Mouse (Mus musculus): ENCODE measurements around the gene Nos2.
"Not testable (repeated sequence)": the region's sequence is repeated elsewhere in the genome, so short reads cannot be mapped to it uniquely, and the experiment has no call there.

The Nos2 gene

DNA sequence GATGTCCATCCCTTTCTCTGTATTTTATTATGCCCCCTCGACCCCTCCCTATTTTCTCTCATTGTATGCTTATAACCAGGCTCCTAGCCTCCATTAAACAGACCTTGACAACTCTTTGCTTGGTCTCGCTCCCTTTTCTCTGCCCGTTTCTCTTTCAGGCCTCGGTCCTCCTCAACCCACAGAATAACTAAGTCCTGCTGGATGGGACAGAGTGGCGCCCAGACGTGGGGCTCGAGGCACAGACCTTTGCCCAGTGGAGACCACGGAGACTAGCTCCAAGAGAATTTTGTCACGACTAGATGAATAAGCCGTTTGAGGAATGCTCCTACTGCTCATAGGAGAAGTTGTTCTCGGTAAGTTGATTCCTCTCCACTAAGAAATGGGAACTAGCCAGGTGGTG, 68.6 kb downstream of the Nos2 start:
- not testable (repeated sequence) for DNase-seq (ENCODE audit: low spot score in 2 of 2)

DNA sequence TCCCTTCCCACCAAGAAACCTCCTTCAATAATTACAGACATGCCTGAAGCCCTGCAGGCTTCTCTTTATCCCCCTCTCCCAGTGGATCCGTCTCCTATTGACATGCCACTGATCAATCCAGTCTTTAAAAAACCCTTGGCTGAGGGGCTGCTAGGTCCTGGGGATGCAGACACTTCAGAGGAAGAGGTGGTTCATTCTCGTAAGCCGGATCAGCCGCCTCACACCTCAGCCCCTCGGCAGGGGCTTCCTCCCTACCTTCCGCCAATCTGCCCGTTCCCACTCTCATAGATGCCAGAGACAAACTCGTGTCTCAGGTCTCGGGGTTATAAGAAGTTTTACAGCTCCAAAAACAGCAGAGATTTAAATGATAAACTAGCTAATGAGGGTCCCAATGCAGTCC, 69.5 kb downstream of the Nos2 start:
- no peak for DNase-seq (ENCODE audit: low spot score in 2 of 2)

DNA sequence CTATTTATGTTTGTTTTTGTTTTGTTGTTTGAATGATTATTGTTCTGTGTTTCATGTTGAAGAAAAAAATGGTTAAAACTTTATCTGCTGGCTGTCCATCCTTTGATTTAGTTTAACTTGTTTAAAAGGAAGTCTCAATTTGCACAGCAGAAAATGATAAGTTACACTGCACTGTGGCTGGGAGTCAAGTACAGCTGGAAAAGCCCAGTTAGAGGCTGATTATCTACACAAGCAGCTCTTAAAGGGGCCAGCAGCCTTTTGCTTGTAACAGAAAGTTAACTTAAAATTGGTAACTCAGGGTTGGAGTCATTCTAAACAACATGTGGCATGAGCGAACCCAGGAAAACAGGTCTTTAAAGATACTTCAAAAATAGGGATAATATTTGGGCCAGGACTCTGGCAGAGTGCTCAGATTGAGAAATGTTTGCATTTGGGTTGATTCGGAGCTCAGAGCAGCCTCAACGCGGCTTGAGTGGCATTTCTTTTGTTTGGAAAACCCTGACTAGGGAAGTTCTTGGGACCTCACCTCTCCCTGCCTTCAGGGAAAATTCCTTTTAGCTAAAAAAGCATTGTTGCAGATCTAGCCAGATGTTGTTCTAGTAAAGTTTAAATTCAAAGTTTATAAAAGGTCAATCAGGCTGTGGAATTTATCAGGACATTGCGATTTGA, 70.4 kb downstream of the Nos2 start:
- not testable (repeated sequence) for DNase-seq (ENCODE audit: low spot score in 2 of 2)

DNA sequence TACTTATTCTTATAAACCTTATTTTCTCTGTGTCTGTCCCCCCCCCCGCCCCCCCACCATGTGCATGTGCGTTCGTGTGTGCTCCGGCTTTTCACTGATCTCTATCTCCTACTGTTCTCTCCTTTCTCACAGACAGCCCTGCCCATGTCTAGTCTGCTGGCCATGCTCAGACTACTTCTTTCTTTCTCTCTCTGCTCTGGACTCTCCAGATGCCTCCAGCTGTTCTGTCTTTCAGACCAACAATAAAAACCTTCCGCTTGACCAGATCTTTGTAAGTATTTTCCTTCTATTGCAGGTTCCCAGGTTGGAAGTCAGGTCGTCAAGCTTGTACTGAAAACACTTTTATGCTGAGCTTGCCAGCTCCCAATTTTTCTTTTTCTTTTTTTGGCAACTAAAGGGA, 78.5 kb downstream of the Nos2 start:
- no peak for DNase-seq (ENCODE audit: low spot score in 2 of 2)

DNA sequence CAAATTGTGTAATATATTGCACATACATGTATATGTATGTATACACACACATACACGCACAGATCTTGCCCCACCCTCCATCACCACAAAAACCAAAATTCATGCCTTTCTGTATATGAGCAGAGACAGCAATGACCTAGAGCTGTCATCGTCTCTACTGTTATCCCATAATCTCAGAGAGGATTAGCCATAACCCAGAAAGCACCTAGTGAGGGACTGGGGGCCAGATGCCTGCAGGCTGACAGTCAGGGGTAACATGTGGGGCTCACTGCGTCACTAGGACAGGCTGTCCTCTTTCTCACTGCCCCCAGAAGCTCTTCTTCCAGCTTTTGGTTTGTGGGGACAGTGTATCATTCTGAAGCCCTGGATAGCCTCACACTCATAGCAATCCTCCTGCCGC, 81.3 kb downstream of the Nos2 start:
- DNase-seq (ENCODE audit: low spot score in 2 of 2) = no peak

DNA sequence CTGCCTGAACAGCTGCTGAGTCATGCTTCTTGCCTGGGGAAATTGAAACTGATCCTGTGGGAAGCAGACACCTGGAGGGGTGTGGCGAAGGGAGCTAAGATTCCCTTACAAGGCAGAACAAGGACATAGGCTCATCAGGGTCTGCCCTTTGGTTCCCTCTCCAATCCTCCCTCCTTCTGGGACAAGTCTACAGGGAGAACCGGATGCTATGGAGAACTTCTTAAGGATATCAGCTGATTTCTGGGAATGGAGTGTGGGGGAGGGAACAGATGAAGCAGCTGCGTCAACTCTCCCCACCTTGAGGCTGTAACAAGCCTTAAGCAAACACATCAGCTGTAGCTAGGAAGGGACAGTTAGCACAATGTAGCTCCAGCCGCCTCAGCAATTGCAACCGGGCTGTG, 82.0 kb downstream of the Nos2 start:
- DNase-seq (ENCODE audit: low spot score in 2 of 2) = no peak

DNA sequence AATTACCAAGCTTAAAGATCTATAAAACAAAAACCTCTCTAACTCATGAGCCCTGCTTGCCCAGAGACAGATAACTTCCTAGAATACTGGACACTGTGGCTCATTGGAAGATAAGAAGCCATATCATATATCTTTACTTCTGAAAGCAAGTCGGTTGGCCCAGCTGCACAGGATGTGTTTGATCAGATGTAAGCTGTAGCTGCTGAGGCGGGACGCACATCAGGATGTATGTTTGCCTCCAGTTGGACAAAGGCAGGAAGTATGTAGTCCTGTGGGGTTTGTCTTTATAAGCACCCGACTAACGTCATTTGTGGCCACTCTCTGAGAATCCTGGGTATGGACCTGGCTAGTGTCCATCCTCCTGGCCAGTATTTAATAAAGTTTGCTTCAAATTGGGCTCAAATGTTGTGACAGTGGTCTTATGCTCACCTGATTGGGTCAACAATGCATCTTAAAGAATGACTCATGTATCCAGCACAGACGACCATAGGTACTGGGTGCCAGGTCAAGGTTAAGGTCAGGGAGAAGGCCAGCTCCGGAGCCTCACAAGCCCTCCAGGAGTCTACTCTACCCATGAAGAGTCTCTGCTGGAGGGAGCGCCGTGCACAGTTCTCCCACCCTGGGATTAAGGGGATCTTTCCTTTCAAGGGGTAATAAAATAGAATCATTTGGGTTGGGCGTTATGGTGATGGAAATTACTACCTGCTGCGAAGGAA, 82.6 kb downstream of the Nos2 start:
- no peak for DNase-seq (ENCODE audit: low spot score in 2 of 2)

DNA sequence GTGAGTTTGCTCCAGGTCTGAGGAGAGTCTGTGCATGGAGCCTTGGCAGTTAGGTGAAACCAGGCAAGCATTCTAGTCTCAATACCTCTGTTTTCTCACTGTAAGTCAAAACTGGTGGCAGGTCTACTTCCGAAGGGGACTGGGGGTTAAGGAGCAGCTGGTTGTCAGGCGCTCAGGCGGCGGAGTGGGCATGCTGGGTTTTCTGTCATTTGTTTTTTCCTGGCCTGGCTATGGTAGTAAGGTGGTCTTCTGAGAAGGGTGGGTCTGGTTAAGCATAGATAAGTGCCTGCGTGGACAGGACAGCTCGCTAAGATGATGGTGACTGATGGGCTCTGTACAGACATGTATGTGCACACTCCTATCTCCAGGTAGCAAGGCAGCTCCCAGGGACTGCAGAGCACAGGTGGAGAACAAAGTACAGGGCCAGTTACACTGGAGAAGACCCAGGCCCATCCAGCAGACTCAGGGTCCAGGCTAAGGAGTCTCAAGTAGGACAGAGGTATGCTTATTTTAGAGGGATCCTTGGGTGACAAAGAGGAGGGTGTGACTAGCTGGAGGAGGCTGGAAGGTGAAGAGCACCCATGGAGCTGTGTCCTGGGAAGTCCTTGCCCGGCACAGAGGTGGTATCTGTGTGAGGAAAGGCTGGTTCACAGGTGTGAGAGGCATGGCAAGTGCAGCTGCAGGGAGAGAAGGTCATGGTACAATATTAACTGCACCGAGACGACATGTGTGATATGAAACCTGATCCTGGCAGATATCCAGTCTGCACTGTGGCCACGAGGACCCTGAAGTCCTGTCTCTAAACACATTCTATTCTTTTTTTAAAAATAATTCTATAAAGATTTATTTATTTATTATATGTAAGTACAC, 83.4 kb downstream of the Nos2 start:
- DNase-seq (ENCODE audit: low spot score in 2 of 2) = no peak

DNA sequence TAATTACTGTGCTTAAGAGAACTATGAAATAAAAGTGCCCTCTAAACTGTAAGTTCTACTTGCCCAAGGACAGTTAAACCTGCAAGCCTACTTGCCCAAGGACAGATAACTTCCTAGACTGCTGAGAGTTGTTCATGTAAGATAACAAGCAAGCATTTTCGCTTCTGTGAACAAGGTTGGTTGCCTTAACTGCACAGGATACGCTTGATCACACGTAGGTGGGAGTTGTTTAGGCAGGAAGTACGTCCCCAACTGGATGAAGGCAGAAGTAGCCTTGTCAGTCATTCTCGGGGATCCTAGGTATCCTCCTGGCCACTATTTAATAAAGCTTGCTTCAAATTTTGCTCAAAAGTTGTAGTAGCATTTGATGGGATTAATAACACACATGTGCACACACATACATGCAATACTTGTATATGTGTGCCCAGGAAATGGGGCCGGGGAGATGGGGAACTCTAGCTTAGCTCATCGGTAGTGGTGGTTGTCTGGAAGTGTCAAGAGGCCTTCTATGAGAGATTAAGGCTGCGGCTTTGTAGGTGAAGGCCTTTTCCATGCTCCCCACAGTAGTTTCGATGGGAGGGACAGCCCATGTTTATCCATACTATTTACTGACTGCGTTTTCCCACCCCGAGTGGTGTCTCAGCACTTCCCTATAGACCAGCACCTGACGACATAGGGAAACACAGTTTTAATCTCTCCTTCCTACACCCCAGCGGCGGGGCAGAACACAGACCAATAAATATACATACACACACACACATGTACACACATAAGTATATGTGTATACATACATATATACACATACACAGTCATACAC, 85.2 kb downstream of the Nos2 start:
- DNase-seq (ENCODE audit: low spot score in 2 of 2) = no peak

DNA sequence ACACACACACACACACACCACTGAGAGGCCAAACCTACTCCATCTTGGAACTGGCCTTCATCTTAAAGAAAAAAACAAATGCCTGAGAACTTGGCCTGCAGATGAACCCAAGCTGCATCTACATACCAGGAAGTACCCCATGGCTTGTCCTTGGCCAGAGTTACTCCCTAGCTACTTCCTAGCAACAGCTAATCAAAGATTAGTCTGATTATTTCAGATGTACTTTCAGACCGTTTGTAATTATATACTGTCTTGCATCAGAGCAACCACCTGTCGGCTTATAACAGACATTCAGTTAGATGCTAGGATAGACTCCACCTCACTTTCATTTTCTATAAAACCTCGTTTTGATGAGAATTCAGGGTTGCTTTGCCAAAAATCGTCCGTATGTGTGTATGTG, 85.8 kb downstream of the Nos2 start:
- no peak for DNase-seq (ENCODE audit: low spot score in 2 of 2)

DNA sequence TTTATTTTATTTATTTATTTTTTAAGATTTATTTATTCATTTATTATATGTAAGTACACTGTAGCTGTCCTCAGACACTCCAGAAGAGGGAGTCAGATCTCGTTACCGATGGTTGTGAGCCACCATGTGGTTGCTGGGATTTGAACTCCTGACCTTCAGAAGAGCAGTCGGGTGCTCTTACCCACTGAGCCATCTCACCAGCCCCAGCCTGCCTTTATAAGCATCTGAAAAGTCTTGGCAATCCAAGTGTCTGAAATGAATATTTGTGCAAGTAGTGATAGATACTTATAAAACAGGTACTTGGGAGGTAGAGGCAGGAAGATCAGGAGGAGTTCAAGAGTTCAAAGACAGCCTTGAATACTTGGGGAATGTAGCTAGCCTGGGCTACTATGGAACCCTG, 86.8 kb downstream of the Nos2 start:
- DNase-seq (ENCODE audit: low spot score in 2 of 2) = not testable (repeated sequence)

DNA sequence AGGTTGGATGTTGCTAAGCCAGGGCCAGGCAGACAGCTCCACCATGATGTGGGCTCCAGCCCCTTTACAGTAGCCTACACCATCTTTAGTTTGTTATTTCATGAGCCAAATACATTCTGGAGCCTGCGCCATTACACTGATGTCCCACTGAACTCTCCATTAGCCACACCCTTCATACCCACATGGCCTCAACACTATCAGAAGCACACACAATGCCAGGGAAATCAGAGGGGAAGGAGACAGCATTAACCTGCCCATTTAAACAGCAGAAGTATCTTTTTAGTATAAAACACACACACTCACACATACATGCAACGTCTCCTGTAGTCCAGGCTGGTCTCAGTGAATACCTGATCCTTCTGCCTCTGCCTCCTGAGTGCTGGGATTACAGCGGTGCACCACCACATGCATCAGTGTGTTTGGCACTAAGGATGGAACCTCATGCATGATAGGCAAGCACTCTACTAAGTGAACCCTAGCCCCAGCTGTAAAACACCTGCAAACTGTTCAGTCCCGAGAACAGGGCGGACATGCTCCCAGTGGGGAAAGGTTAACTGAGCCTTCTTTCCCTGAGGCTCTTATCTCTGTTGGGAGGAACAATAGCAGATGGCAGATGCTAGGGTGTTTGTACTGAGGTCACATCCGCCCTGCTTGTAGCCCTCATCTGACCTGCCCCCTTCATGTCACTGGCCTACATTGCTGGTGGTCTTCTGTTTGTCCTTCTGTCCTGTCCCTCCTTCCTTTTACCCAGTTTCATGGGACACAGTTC, 87.6 kb downstream of the Nos2 start:
- DNase-seq (ENCODE audit: low spot score in 2 of 2) = no peak

DNA sequence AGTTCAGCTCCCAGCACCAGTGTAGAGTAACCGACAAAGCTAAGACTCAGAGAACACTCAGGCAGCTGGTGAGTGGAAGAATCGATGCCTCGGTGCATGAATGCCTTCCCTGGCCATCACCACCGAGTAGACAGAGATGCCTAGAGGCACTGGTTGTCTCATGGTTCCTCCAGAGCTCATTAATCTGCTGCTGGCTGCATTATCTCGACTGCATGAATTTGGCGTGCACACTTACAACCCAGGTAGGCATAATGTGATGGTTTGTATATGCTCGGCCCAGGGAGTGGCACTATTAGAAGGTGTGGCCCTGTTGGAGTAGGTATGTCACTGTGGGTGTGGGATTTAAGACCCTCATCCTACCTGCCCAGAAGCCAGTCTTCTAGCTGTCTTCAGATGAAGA, 88.3 kb downstream of the Nos2 start:
- DNase-seq (ENCODE audit: low spot score in 2 of 2) = no peak

All from spleen, postnatal 10 days (tissue).